Mouse (Mus musculus) stomach, postnatal 0 days (tissue): ENCODE data around the gene Kdm1b.

ENCODE experiments used
- CTCF ChIP-seq: IDR thresholded peaks from 2 replicates; pipeline ENCODE4 v1.5.1; 2016; ENCODE audit warnings: antibody characterized with exemption, low read depth, mild to moderate bottlenecking, moderate library complexity
- EP300 ChIP-seq: optimal IDR thresholded peaks from 2 replicates; pipeline ENCODE3; 2016; ENCODE audit warnings: antibody characterized with exemption

GRCm38 (mm10) chr13:47053971-47054370, 10.7 kb downstream of the Kdm1b start:
- TF ChIP-seq CTCF (no peak), EP300 (no peak)
